Mouse (Mus musculus): ENCODE measurements around the gene Zfp619.
"Not testable (repeated sequence)": the region's sequence is repeated elsewhere in the genome, so short reads cannot be mapped to it uniquely, and the experiment has no call there.

GRCm38 (mm10) chr7:39586834-39587233 lies 69.3 kb downstream of the Zfp619 start:
- not testable (repeated sequence) for TF ChIP-seq GATA1, TAL1 (IDR thresholded peaks at IDR 0.05; ENCODE audit: low read length)

All from erythroblast, embryonic 14.5 days (primary cell).